Mouse (Mus musculus) liver, adult 2 months (tissue): ENCODE data around the gene Heg1.

Experiments
- CTCF ChIP-seq: fragments of 200-500 bp; IDR thresholded peaks from 2 replicates; pipeline ENCODE4 v1.5.1; 2011; ENCODE audit warnings: low read depth, low read length, control low read depth
- POLR2A ChIP-seq: fragments of 200-500 bp; IDR thresholded peaks from 2 replicates; pipeline ENCODE4 v1.6.1; 2011; ENCODE audit warnings: low read length, control low read depth; ENCODE audit not compliant: insufficient read depth; ENCODE audit errors: extremely low read depth

GRCm38 (mm10) chr16:33751590-33751989 is 67.4 kb downstream of the Heg1 start:
- TF ChIP-seq CTCF = no peak
- TF ChIP-seq POLR2A = no peak
